Mouse (Mus musculus) liver, adult 2 months (tissue): ENCODE measurements around the gene Gng10. TPM values are rescaled to one million over a fixed set of nuclear protein-coding genes. Genes with fewer than 3 reads are reported as not detected.

Experiments used
- DNase-seq: peaks from one replicate; pipeline ENCODE4 v3.0.0-alpha.2; 2011; ENCODE audit warnings: low read depth, low spot score; ENCODE audit errors: extremely low read depth
- H3K27ac ChIP-seq: fragments of 200-500 bp; replicated peaks from 2 replicates; pipeline ENCODE4 v1.5.1; 2012; ENCODE audit warnings: low read depth, mild to moderate bottlenecking, control low read depth, inconsistent platforms, low read length; ENCODE audit not compliant: insufficient read depth
- H3K27me3 ChIP-seq: fragments of 200-500 bp; 2 replicates; pipeline ENCODE4 v1.6.1; 2012; ENCODE audit warnings: mild to moderate bottlenecking, moderate library complexity, low read length, inconsistent platforms; ENCODE audit not compliant: control insufficient read depth, insufficient read depth
- H3K36me3 ChIP-seq: fragments of 200-500 bp; 2 replicates; pipeline ENCODE4 v1.6.1; 2012; ENCODE audit warnings: low read length, inconsistent platforms; ENCODE audit not compliant: control insufficient read depth, insufficient read depth
- H3K4me1 ChIP-seq: fragments of 200-500 bp; 2 replicates; pipeline ENCODE4 v1.6.1; 2011; ENCODE audit warnings: low read length; ENCODE audit not compliant: control insufficient read depth, insufficient read depth
- H3K4me3 ChIP-seq: fragments of 200-500 bp; 2 replicates; pipeline ENCODE4 v1.5.1; 2011; ENCODE audit warnings: low read depth, mild to moderate bottlenecking, control low read depth, low read length, moderate library complexity; ENCODE audit not compliant: insufficient read depth
- H3K79me2 ChIP-seq: fragments of 200-500 bp; 2 replicates; pipeline ENCODE4 v1.6.1; 2012; ENCODE audit warnings: inconsistent platforms, mild to moderate bottlenecking, low read length, moderate library complexity; ENCODE audit not compliant: control insufficient read depth, insufficient read depth
- H3K9ac ChIP-seq: fragments of 200-500 bp; 2 replicates; pipeline ENCODE4 v1.6.1; 2012; ENCODE audit warnings: low read depth, mild to moderate bottlenecking, control low read depth, inconsistent platforms, low read length
- CTCF ChIP-seq: fragments of 200-500 bp; IDR thresholded peaks from 2 replicates; pipeline ENCODE4 v1.5.1; 2011; ENCODE audit warnings: low read depth, low read length, control low read depth
- POLR2A ChIP-seq: fragments of 200-500 bp; IDR thresholded peaks from 2 replicates; pipeline ENCODE4 v1.6.1; 2011; ENCODE audit warnings: low read length, control low read depth; ENCODE audit not compliant: insufficient read depth; ENCODE audit errors: extremely low read depth
- WGBS: fragments of 180-500 bp; shearing (Covaris S2); methylation state at CpG from one replicate; pipeline ENCODE4 v1.1.7; 2018; 5-methylcytosine and 5-hydroxymethylcytosine counted together
- polyA plus RNA-seq: library from polyadenylated mRNA; depleted of rRNA; stranded (reverse); fragments of >200 nt; gene quantifications from 2 replicates; pipeline ENCODE4 v1.2.3, GENCODE M21; 2012
- total RNA-seq: library from RNA; depleted of rRNA; stranded (reverse); fragments of >200 nt; gene quantifications from 2 replicates; pipeline ENCODE4 v1.2.3, GENCODE M21; 2014

Gng10 gene
- total and polyA plus RNA-seq, 2 experiments, result 6.0 to 14.7 TPM

GRCm38 (mm10) chr4:58992195-58992594 is 42.7 kb upstream of the Gng10 start:
- Histone ChIP-seq H3K4me3 (no peak overlapping the region), H3K27ac (no peak overlapping the region), H3K27me3 (0 out of 2 replicates have a peak, but pooled peaks cover 2% of the 10 kb centered on the region), H3K4me1 (no peaks in the 10 kb centered on the region), H3K9ac (no peak overlapping the region), H3K36me3 (no peaks in the 10 kb centered on the region), H3K79me2 (no peaks in the 10 kb centered on the region)
- no peak for DNase-seq
- 83% methylated on average over 5 of the region's 5 CpGs for WGBS
- TF ChIP-seq POLR2A (no peak), CTCF (no peak)

GRCm38 (mm10) chr4:58994762-58995161 is 40.1 kb upstream of the Gng10 start, which contains the start of gene Dnajc25:
Gene Dnajc25, plus strand, starts transcription at chr4:58995062.
- TF ChIP-seq POLR2A (no peak), CTCF (no peak)
- WGBS, result 89% methylated on average over 4 of the region's 4 CpGs
- no peak within 1 kb of the TSS for H3K9ac ChIP-seq
- no peak within 1 kb of the TSS for H3K4me3 ChIP-seq
- no peaks in the 10 kb centered on the region for H3K79me2 ChIP-seq
- no peak for DNase-seq
- H3K27me3 ChIP-seq, result 0 out of 2 replicates have a peak, but pooled peaks cover 2% of the 10 kb centered on the region
- no peak within 1 kb of the TSS for H3K27ac ChIP-seq
- no peaks in the 10 kb centered on the region for H3K36me3 ChIP-seq
- H3K4me1 ChIP-seq, result no peaks in the 10 kb centered on the region

- H3K79me2 ChIP-seq, result no peaks in the 10 kb centered on the region
- H3K4me3 ChIP-seq, result no peak overlapping the region
- no peak overlapping the region for H3K27ac ChIP-seq
- 0 out of 2 replicates have a peak, but pooled peaks cover 2% of the 10 kb centered on the region for H3K27me3 ChIP-seq
- TF ChIP-seq CTCF, result no peak
- TF ChIP-seq POLR2A, result no peak
- H3K9ac ChIP-seq, result no peak overlapping the region
- no peaks in the 10 kb centered on the region for H3K4me1 ChIP-seq
- H3K36me3 ChIP-seq, result no peaks in the 10 kb centered on the region
- DNase-seq, result no peak
- 86% methylated on average over 8 of the region's 8 CpGs for WGBS
Observed at GRCm38 (mm10) chr4:58995251-58995693, 39.6 kb upstream of the Gng10 start.

- no peak overlapping the region for H3K4me3 ChIP-seq
- no peak overlapping the region for H3K9ac ChIP-seq
- H3K79me2 ChIP-seq, result no peaks in the 10 kb centered on the region
- no peaks in the 10 kb centered on the region for H3K4me1 ChIP-seq
- DNase-seq, result no peak
- no peaks in the 10 kb centered on the region for H3K36me3 ChIP-seq
- no peak for TF ChIP-seq POLR2A
- no peak for TF ChIP-seq CTCF
- H3K27me3 ChIP-seq, result 0 out of 2 replicates have a peak, but pooled peaks cover 2% of the 10 kb centered on the region
- 38% methylated on average over 5 of the region's 5 CpGs for WGBS
- H3K27ac ChIP-seq, result no peak overlapping the region
Observed at GRCm38 (mm10) chr4:58997081-58997480, 37.8 kb upstream of the Gng10 start.

- Histone ChIP-seq H3K9ac (no peak overlapping the region), H3K36me3 (no peaks in the 10 kb centered on the region), H3K4me1 (peaks cover 2% of the 10 kb centered on the region), H3K4me3 (no peak overlapping the region), H3K27ac (no peak overlapping the region), H3K79me2 (peaks cover 3% of the 10 kb centered on the region; the same call in 1 of the 2 replicates), H3K27me3 (no peaks in the 10 kb centered on the region)
- 76% methylated on average over 1 of the region's 1 CpGs for WGBS
- DNase-seq, result no peak
- TF ChIP-seq POLR2A, result no peak
- TF ChIP-seq CTCF, result no peak
Observed at GRCm38 (mm10) chr4:58998688-58999087, 36.2 kb upstream of the Gng10 start.

DNA sequence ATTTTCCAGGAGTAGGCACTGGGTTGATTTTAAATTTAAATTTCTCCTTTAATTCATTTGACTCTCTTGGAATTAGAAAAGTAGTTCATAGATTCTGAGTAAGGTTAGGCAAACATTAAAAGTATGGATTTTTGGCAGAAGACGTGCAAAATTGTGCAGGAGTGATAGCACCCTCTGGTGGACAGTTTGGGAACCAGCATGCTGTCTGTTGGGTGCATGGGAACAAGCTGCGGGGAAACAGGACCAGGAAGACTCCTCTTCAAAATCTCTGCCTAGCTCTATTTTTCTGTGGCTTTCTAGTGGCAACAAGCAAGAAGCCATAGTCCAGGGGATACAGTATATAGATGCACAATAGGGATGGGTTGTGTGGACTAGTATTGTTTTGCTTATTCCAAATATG is 35.2 kb upstream of the Gng10 start:
- no peak overlapping the region for H3K27ac ChIP-seq
- H3K36me3 ChIP-seq, result no peaks in the 10 kb centered on the region
- WGBS, result 0% methylated on average over 2 of the region's 2 CpGs
- TF ChIP-seq POLR2A, result no peak
- peak; percentile 81 for TF ChIP-seq CTCF
- H3K79me2 ChIP-seq, result peaks cover 8% of the 10 kb centered on the region; the same call in 1 of the 2 replicates
- H3K9ac ChIP-seq, result no peak overlapping the region
- no peak overlapping the region for H3K4me3 ChIP-seq
- peak; percentile 72 for DNase-seq
- no peaks in the 10 kb centered on the region for H3K27me3 ChIP-seq
- H3K4me1 ChIP-seq, result peaks cover 4% of the 10 kb centered on the region
